Mouse (Mus musculus) heart, embryonic 13.5 days (tissue): ENCODE data around the gene Selenbp1. TPM values are rescaled to one million over a fixed set of nuclear protein-coding genes. Genes with fewer than 3 reads are reported as not detected.

ENCODE experiments used
- ATAC-seq: fragments of 200-750 bp; cut with Nextera tagmentation; 2 replicates; pipeline ENCODE4 v1.8.0; 2017; ENCODE audit warnings: moderate TSS enrichment; ENCODE audit not compliant: insufficient number of reproducible peaks, low FRiP score, low TSS enrichment; ENCODE audit errors: extremely low read depth
- H3K27ac ChIP-seq: fragments of 300-500 bp; sonication (generic); replicated peaks from 2 replicates; pipeline ENCODE4 v1.5.1; 2015; ENCODE audit warnings: moderate library complexity, mild to moderate bottlenecking, inconsistent platforms
- H3K27me3 ChIP-seq: fragments of 300-500 bp; sonication (generic); replicated peaks from 2 replicates; pipeline ENCODE4 v1.6.1; 2015; ENCODE audit warnings: mild to moderate bottlenecking, inconsistent platforms
- H3K36me3 ChIP-seq: fragments of 300-500 bp; sonication (generic); 2 replicates; pipeline ENCODE4 v1.6.1; 2015; ENCODE audit warnings: mild to moderate bottlenecking, inconsistent platforms
- H3K4me1 ChIP-seq: fragments of 300-500 bp; sonication (generic); 2 replicates; pipeline ENCODE4 v1.6.1; 2015; ENCODE audit warnings: inconsistent platforms
- H3K4me2 ChIP-seq: fragments of 300-500 bp; sonication (generic); 2 replicates; pipeline ENCODE4 v1.6.1; 2015; ENCODE audit warnings: inconsistent platforms, mild to moderate bottlenecking, moderate library complexity
- H3K4me3 ChIP-seq: fragments of 300-500 bp; sonication (generic); 2 replicates; pipeline ENCODE4 v1.5.1; 2015; ENCODE audit warnings: moderate library complexity, mild to moderate bottlenecking, inconsistent platforms
- H3K9ac ChIP-seq: fragments of 300-500 bp; sonication (generic); 2 replicates; pipeline ENCODE4 v1.6.1; 2015; ENCODE audit warnings: inconsistent platforms, mild to moderate bottlenecking, moderate library complexity
- H3K9me3 ChIP-seq: fragments of 300-500 bp; sonication (generic); 2 replicates; pipeline ENCODE4 v1.6.1; 2016; ENCODE audit warnings: inconsistent platforms
- WGBS: fragments of 180-500 bp; shearing (Covaris S2); methylation state at CpG from one replicate; pipeline ENCODE4 v1.1.7; 2015; ENCODE audit warnings: mixed read lengths; 5-methylcytosine and 5-hydroxymethylcytosine counted together
- polyA plus RNA-seq: library from polyadenylated mRNA; unstranded; fragments of >200 nt; fragmentation: Nextera tagmentation; extraction: Ambion mirVana; gene quantifications from 2 replicates; pipeline ENCODE4 v1.2.1, GENCODE M21; 2015

Gene Selenbp1
- polyA plus RNA-seq, 1 experiment from 2014 or later: 50.9 TPM

- Histone ChIP-seq H3K4me3 (no peak overlapping the region), H3K4me2 (no peak overlapping the region), H3K4me1 (peaks cover 53% of the 10 kb centered on the region), H3K27ac (no peak overlapping the region), H3K9me3 (no peaks in the 10 kb centered on the region), H3K36me3 (peaks cover 58% of the 10 kb centered on the region), H3K27me3 (no peaks in the 10 kb centered on the region), H3K9ac (no peak overlapping the region)
- no peak for ATAC-seq
- WGBS: 91% methylated on average over 2 of the region's 2 CpGs
Measured at GRCm38 (mm10) chr3:94985513-94985912, 52.7 kb downstream of the Selenbp1 start.

- H3K27me3 ChIP-seq: no peaks in the 10 kb centered on the region
- H3K36me3 ChIP-seq: peaks cover 56% of the 10 kb centered on the region
- H3K4me1 ChIP-seq: peaks cover 53% of the 10 kb centered on the region
- no peak overlapping the region for H3K4me3 ChIP-seq
- peak overlapping the region; percentile 67 for H3K27ac ChIP-seq
- peak overlapping the region; percentile 5; the same call in 1 of the 2 replicates for H3K9ac ChIP-seq
- no peak overlapping the region for H3K4me2 ChIP-seq
- ATAC-seq: peak; percentile 69
- no peaks in the 10 kb centered on the region for H3K9me3 ChIP-seq
Measured at GRCm38 (mm10) chr3:94987578-94987977, 54.7 kb downstream of the Selenbp1 start.

GRCm38 (mm10) chr3:94989159-94989761 is 56.4 kb downstream of the Selenbp1 start:
- peak overlapping the region; percentile 63 for H3K27ac ChIP-seq
- H3K9me3 ChIP-seq: no peaks in the 10 kb centered on the region
- WGBS: 26% methylated on average over 9 of the region's 9 CpGs
- peak overlapping the region; percentile 20 for H3K9ac ChIP-seq
- peak overlapping the region; percentile 47 for H3K4me2 ChIP-seq
- peaks cover 53% of the 10 kb centered on the region for H3K4me1 ChIP-seq
- ATAC-seq: no peak; the same call in 1 of the 2 replicates
- H3K27me3 ChIP-seq: no peaks in the 10 kb centered on the region
- H3K4me3 ChIP-seq: no peak overlapping the region
- peaks cover 58% of the 10 kb centered on the region for H3K36me3 ChIP-seq

Other genes starting within 250 kb of the Selenbp1 start
- 1.3 and 1.7 TPM in 2 replicates for gene Selenbp2, start 239.5 kb upstream of the Selenbp1 start, polyA plus RNA-seq
- gene Cgn, start 146.6 kb upstream of the Selenbp1 start, polyA plus RNA-seq: 2.2 and 2.3 TPM in 2 replicates
- gene Pogz, start 95.5 kb upstream of the Selenbp1 start, polyA plus RNA-seq: 9.3 and 10.1 TPM in 2 replicates
- gene Psmb4, start 46.1 kb upstream of the Selenbp1 start, polyA plus RNA-seq: 242 and 287 TPM in 2 replicates
- 5.4 and 6.3 TPM in 2 replicates for gene Rfx5, start 21.0 kb downstream of the Selenbp1 start, polyA plus RNA-seq
- gene Pi4kb, start 41.7 kb downstream of the Selenbp1 start, polyA plus RNA-seq: 14.0 and 17.6 TPM in 2 replicates
- 14.3 and 17.4 TPM in 2 replicates for gene Zfp687, start 82.4 kb downstream of the Selenbp1 start, polyA plus RNA-seq
- gene Psmd4, start 109.6 kb downstream of the Selenbp1 start, polyA plus RNA-seq: 198 and 214 TPM in 2 replicates
- 16.4 and 17.5 TPM in 2 replicates for gene Pip5k1a, start 173.9 kb downstream of the Selenbp1 start, polyA plus RNA-seq
- 98.9 and 100.0 TPM in 2 replicates for gene Vps72, start 178.0 kb downstream of the Selenbp1 start, polyA plus RNA-seq
- gene Tmod4, start 191.4 kb downstream of the Selenbp1 start, polyA plus RNA-seq: 0.82 and 1.4 TPM in 2 replicates
- 51.7 and 54.2 TPM in 2 replicates for gene Scnm1, start 201.0 kb downstream of the Selenbp1 start, polyA plus RNA-seq
- gene Lysmd1, start 201.0 kb downstream of the Selenbp1 start, polyA plus RNA-seq: 8.8 and 9.8 TPM in 2 replicates
- 2.1 and 2.8 TPM in 2 replicates for gene Tnfaip8l2, start 209.3 kb downstream of the Selenbp1 start, polyA plus RNA-seq
- 2.9 and 3.0 TPM in 2 replicates for gene Sema6c, start 227.4 kb downstream of the Selenbp1 start, polyA plus RNA-seq